Comparison of ENCODE assay signal across 8 mouse cellular contexts in the genomic region with DNA sequence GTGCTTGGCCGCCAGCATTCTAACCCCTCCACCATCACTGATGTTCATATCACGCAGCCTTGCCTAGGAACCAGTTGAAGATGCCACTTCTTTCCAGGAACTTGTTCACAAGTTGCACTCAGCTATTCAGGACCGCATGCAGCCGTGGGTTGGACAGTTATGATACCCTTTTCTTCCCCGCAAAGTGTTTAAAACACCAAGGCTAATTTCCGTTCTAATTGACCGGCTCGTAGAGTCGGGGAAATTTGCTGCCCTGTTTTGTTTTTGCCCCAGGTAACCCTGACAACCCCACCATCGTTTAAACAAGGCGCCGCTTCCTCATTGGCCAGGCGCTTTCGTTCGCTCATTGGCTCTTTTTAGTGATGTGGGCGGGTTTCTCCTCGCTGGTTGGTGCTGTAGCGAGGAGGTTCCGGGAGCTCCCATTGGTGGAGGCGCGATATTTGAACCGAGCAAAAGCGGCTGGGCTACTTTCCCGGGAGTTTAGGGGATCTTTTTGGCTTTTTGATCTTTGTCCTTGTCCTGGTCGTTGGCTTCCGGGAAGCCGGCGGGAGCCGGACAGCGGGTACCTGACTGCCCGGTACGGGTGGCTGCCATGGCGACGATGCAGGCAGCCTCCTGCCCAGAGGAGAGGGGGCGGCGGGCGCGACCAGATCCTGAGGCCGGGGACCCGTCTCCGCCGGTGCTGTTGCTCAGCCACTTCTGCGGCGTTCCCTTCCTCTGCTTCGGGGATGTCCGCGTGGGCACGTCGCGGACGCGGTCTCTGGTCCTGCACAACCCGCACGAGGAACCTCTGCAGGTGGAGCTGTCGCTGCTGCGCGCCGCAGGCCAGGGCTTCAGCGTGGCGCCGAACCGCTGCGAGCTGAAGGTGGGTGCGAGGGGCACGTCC. TPM values are rescaled to one million over a fixed set of nuclear protein-coding genes. Genes with fewer than 3 reads are reported as not detected.
A peak's percentile ranks its signal among the peaks of the same experiment; 100 is the strongest.
DNase-seq lines count a peak whose midpoint lies in the region; ATAC-seq lines count a peak whose summit lies in the region.

TSS of gene Aspm (plus strand) at position 433 of the 886 bp plus-strand sequence.

- DNase-seq in Muller cell, postnatal 12 days (ENCODE audit: inconsistent ontology term) = peak; percentile 91
- DNase-seq in cerebellum, adult 9-11 months = peak; percentile 88
- DNase-seq in frontal cortex, adult 2 months (ENCODE audit: extremely low spot score in 1 of 2, low spot score in 1 of 2) = peak; percentile 79 to 89
- DNase-seq in hindbrain, embryonic 11.5 days (ENCODE audit: low spot score) = peak; percentile 91
- peak; percentile 85 to 87 for DNase-seq in layer of hippocampus, postnatal 10 days (ENCODE audit: low spot score in 2 of 2)
- peak; percentile 95 for DNase-seq in lung, postnatal 10 days
- DNase-seq in ovary, postnatal 36 days (ENCODE audit: low spot score) = peak; percentile 82
- DNase-seq in thymus, postnatal 25 days = peak; percentile 88

- 0 out of 2 replicates have a peak, but pooled peaks cover 2% of the 10 kb centered on the region for H3K36me3 ChIP-seq in hindbrain, embryonic 11.5 days (ENCODE audit: control insufficient read depth, insufficient read depth, low read length)

- H3K27ac ChIP-seq in hindbrain, embryonic 11.5 days (ENCODE audit: low read depth, low read length) = 0 out of 2 replicates have a peak within 1 kb of the TSS, but pooled peaks have one; percentile 5

- ATAC-seq in hindbrain, embryonic 11.5 days (ENCODE audit: low FRiP score) = peak; percentile 99

- H3K27me3 ChIP-seq in hindbrain, embryonic 11.5 days (ENCODE audit: control insufficient read depth, insufficient read depth, low read length) = no peaks in the 10 kb centered on the region

- WGBS in hindbrain, embryonic 11.5 days = under 1% methylated on average over 62 of the region's 65 CpGs

- peak within 1 kb of the TSS; percentile 73 for H3K9ac ChIP-seq in hindbrain, embryonic 11.5 days (ENCODE audit: low read depth, low read length)

- H3K4me1 ChIP-seq in hindbrain, embryonic 11.5 days (replicated peaks; ENCODE audit: control insufficient read depth, insufficient read depth, low read length) = peaks cover 2% of the 10 kb centered on the region; the same call in 1 of the 2 replicates

- H3K4me2 ChIP-seq in hindbrain, embryonic 11.5 days (replicated peaks; ENCODE audit: low read depth, low read length) = peak within 1 kb of the TSS; percentile 77

- no peaks in the 10 kb centered on the region for H3K9me3 ChIP-seq in hindbrain, embryonic 11.5 days (ENCODE audit: control insufficient read depth, low read length)

- H3K4me3 ChIP-seq in hindbrain, embryonic 11.5 days (ENCODE audit: low read depth, low read length) = peak within 1 kb of the TSS; percentile 75

RNA-seq across cellular contexts. Expression of gene Aspm, which starts in this region (rescaled TPM):
- polyA plus RNA-seq in frontal cortex, adult 2 months (2012; rRNA removed) = 0.28 and 0.34 TPM in 2 replicates
- polyA plus RNA-seq in hindbrain, embryonic 11.5 days (2014; fragmentation: Nextera tagmentation; extraction: Ambion mirVana) = 25.5 and 31.5 TPM in 2 replicates
- total RNA-seq in layer of hippocampus, postnatal 10 days (2021) = 1 to 10 TPM; 3.1 to 3.2 TPM

Comparison
In these comparisons a context has a peak if more than half of its experiments do, and no peak if none do; other contexts are left out.
1. Peak in every context shown above with its lines: DNase-seq, ATAC-seq, H3K4me3 ChIP-seq and H3K27ac ChIP-seq.
2. RNA of gene Aspm (polyA plus RNA-seq): 25.5 to 31.5 TPM in hindbrain, embryonic 11.5 days; 0.28 to 0.34 TPM in frontal cortex, adult 2 months; every median in the first group is over 10 times any median in the second.
3. Peak in DNase-seq in frontal cortex, adult 2 months; RNA of the gene not detected or under 1 TPM.